Mouse (Mus musculus): ENCODE data around the gene Clip1. TPM values are rescaled to one million over a fixed set of nuclear protein-coding genes. Genes with fewer than 3 reads are reported as not detected.

Gene Clip1
- 16.8 and 19.5 TPM in 2 replicates for polyA plus RNA-seq (2012; rRNA removed)

DNA sequence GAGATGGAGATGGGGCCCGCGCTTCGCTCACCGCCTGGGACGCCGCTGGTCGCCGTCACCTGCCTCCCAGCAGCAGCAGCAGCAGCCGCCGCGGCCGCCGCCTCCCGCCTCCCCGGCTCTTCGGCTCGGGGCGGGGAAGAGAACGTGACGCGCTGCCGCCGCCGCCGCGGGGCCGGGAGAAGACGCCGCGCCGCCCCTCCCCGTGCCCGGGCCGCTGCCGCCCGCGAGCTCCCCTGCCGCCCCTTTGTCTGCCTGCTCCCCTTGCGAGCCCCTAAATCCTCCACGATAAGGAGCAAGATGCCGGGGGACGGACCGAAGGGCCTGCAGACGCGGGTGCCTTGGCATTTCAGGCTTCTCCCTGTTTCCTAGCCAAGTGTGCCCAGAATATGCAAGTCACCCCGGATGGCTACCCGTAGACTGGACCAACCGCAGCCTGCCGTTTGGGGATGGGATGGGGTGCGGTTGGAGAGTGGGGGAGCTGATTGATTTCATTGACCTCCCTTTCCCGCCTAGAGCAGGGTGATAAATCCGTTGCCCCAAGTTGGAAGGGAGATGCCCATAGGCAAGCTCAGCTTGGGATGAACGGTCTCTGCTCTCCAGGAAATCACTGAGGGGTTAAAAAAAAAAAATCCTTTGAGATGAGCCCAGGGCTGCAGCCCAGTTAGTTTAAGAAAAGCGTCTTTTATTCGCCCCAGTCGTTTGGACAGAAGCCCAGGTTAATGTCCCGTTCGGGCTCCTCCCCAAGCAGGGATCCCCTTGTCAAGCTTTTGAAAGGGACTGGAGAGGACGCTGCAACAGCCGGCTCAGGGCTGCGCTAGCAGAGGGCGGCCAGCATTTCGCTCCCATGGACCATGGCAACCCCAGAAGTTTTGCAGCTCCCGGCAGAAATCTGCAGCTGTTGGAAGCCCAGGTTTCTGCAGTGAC, at the start of gene Clip1:
TSS of gene Clip1 (minus strand) at position 398 of the 924 bp plus-strand sequence.

DNA sequence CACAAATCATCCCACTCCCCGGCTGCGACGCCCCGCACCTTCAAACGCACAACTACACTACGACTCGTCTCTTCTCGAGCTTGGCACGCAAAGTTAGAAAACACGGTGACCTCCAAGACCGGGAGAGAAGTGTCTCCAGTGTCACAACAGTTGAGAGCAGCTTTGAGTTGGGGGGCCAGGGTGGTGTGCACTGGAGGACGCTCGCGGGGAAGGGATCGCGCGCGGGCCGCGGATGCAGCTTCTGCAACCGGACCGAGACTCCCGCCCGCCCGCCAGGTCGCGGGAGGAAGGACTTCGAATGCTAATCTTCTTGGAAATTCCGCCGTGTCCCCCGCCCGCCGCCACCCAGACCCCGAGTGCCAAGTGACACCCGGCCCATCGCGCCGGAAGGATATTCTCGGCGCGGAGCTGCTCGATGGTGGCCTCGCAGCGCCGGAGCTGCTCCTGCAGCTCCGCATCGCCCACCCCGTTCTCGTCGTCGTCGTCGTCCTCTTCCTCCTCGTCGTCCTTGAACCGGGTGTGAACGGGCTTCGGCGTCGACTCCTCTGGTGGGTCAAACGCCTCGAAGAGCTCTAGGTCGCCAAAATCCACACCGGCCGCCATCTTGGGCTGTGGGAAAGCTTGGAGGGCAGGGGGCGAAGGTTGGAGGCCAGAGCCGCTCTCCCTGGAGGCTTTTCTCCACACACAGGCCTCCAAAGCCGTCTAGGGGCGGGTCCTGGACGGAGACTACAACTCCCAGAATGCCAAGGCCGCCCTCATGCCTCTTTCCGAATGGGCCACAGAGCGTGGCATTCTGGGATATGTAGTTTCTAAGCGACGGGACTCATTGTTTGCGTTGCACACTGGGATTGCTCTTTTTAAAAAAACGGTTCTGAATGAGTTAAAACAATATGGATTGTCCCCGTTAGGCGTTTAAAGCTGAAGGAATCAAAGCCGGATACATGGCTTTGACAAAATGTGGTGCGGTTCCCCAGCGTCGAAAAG, 36.2 kb upstream of the Clip1 start, which contains the start of gene Zcchc8:
TSS of gene Zcchc8 (minus strand) at position 773 of the 984 bp plus-strand sequence.

DNA sequence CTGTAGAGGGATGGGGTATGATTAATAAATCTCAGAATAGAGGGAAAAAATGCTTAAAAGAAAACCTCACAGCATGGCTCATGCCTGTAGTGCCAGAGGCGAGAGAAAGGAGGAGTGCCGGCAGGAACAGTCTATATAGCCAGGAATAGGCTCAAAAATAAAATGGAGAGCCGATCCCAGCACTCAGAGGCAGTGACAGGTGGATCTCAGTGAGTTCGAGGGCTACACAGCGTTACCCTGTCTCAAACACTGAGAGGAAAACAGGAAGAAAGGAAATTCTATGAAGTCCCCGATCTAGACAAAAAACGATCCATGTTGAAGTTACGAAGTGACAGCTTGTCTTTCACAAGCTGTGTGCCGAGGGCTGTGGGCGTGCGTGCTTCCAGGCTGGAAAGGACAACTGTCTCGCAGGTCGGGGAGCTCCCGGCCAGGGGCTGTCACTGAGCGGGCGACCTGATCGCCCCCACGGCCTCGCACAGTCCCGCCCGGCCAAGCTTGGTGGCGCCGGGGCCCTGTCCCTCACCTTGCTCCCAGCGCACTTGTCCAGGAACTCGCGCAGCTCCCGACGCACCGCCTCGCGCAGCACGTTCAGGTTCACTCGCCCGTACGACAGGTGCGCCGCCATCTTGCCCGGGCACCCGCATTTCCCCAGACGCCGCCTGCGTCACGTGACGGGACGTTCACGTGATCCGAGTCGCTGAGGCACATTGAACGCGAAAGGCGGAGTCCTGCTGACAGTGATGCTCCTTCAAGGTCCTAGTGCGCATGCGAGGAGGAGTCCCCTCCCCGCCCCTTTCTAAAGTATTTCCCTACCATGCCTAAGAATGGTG, 111.8 kb downstream of the Clip1 start, which contains the start of gene Vps33a:
TSS of gene Vps33a (minus strand) at position 682 of the 830 bp plus-strand sequence.

Other genes starting within 250 kb of the Clip1 start
- gene Lrrc43, start 195.3 kb downstream of the Clip1 start, polyA plus RNA-seq (2012; rRNA removed): 2.6 and 2.8 TPM in 2 replicates
- not detected in 2 replicates for gene Il31, start 195.1 kb downstream of the Clip1 start, polyA plus RNA-seq (2012; rRNA removed)
- 5.5 and 5.6 TPM in 2 replicates for gene B3gnt4, start 174.2 kb downstream of the Clip1 start, polyA plus RNA-seq (2012; rRNA removed)
- 91.8 and 99.0 TPM in 2 replicates for gene Diablo, start 160.4 kb downstream of the Clip1 start, polyA plus RNA-seq (2012; rRNA removed)
- gene Gm49027, start 159.1 kb downstream of the Clip1 start, polyA plus RNA-seq (2012; rRNA removed): 12.2 and 21.7 TPM in 2 replicates
- 14.6 and 15.5 TPM in 2 replicates for gene Vps33a, start 111.6 kb downstream of the Clip1 start, polyA plus RNA-seq (2012; rRNA removed)
- gene Zcchc8, start 36.5 kb upstream of the Clip1 start, polyA plus RNA-seq (2012; rRNA removed): 27.0 and 32.5 TPM in 2 replicates
- gene Rsrc2, start 64.8 kb upstream of the Clip1 start, polyA plus RNA-seq (2012; rRNA removed): 9.5 and 18.1 TPM in 2 replicates
- 2.5 and 3.3 TPM in 2 replicates for gene Kntc1, start 65.1 kb upstream of the Clip1 start, polyA plus RNA-seq (2012; rRNA removed)
- gene Hcar2, start 180.9 kb upstream of the Clip1 start, polyA plus RNA-seq (2012; rRNA removed): 2.1 and 2.2 TPM in 2 replicates
- gene Hcar1, start 195.4 kb upstream of the Clip1 start, polyA plus RNA-seq (2012; rRNA removed): 5.4 and 6.8 TPM in 2 replicates
- gene Denr, start 222.6 kb upstream of the Clip1 start, polyA plus RNA-seq (2012; rRNA removed): 6.8 and 13.4 TPM in 2 replicates
- 0.89 and 0.93 TPM in 2 replicates for gene Gm43518, start 242.8 kb upstream of the Clip1 start, polyA plus RNA-seq (2012; rRNA removed)
- gene Ccdc62, start 246.1 kb upstream of the Clip1 start, polyA plus RNA-seq (2012; rRNA removed): 3.3 and 4.8 TPM in 2 replicates

Measured in ovary, adult 2 months (tissue).